Mouse (Mus musculus): ENCODE measurements around the gene Galnt17. TPM values are rescaled to one million over a fixed set of nuclear protein-coding genes. Genes with fewer than 3 reads are reported as not detected.

The Galnt17 gene
- polyA plus RNA-seq, 1 experiment from 2014 or later, result 0.29 TPM

GRCm38 (mm10) chr5:131096824-131097223 lies 211.5 kb downstream of the Galnt17 start:
- no peak overlapping the region for H3K9ac ChIP-seq (ENCODE audit: low read depth, low read length)
- 88% methylated on average over 4 of the region's 4 CpGs for WGBS
- no peak for TF ChIP-seq CTCF (IDR thresholded peaks at IDR 0.05; ENCODE audit: low read depth)
- H3K27ac ChIP-seq (ENCODE audit: low read depth, low read length), result no peak overlapping the region
- H3K27me3 ChIP-seq (replicated peaks; ENCODE audit: control insufficient read depth, insufficient read depth, low read length), result no peaks in the 10 kb centered on the region
- no peaks in the 10 kb centered on the region for H3K4me1 ChIP-seq (replicated peaks; ENCODE audit: control insufficient read depth, insufficient read depth, low read length)
- no peak overlapping the region for H3K4me2 ChIP-seq (replicated peaks; ENCODE audit: low read depth)
- no peak overlapping the region for H3K4me3 ChIP-seq (ENCODE audit: low read depth, low read length)
- H3K9me3 ChIP-seq (ENCODE audit: control insufficient read depth), result no peaks in the 10 kb centered on the region
- H3K36me3 ChIP-seq (ENCODE audit: control insufficient read depth, insufficient read depth), result no peaks in the 10 kb centered on the region
- no peak for ATAC-seq

DNA sequence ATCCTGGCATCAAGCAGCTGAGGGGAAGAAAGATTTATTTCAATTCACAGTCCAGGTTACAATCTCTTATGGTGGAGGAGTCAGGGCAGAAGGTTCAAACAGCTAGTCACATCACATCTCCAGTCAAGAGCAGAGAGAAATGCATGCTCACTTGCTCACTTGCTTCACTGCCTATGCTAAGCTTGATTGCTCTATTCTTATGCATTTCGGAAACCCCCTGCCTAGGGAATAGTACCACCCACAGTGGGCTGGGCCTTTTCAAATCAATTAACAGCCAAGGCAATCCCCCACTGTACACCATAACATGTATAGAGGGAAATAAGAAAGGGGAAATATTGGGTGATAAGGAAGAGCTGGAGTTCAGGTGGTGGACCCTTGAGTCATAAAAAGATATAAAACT lies 212.7 kb downstream of the Galnt17 start:
- H3K27ac ChIP-seq (ENCODE audit: low read depth, low read length), result no peak overlapping the region
- H3K36me3 ChIP-seq (ENCODE audit: control insufficient read depth, insufficient read depth), result no peaks in the 10 kb centered on the region
- no peak overlapping the region for H3K9ac ChIP-seq (ENCODE audit: low read depth, low read length)
- H3K4me3 ChIP-seq (ENCODE audit: low read depth, low read length), result no peak overlapping the region
- no peak for TF ChIP-seq CTCF (IDR thresholded peaks at IDR 0.05; ENCODE audit: low read depth)
- H3K9me3 ChIP-seq (ENCODE audit: control insufficient read depth), result no peaks in the 10 kb centered on the region
- 98% methylated on average over 1 of the region's 1 CpGs for whole genome bisulfite sequencing
- no peak overlapping the region for H3K4me2 ChIP-seq (replicated peaks; ENCODE audit: low read depth)
- H3K27me3 ChIP-seq (replicated peaks; ENCODE audit: control insufficient read depth, insufficient read depth, low read length), result no peaks in the 10 kb centered on the region
- no peak for ATAC-seq
- H3K4me1 ChIP-seq (replicated peaks; ENCODE audit: control insufficient read depth, insufficient read depth, low read length), result no peaks in the 10 kb centered on the region

- ATAC-seq, result no peak
- no peak for TF ChIP-seq CTCF (IDR thresholded peaks at IDR 0.05; ENCODE audit: low read depth)
Measured at GRCm38 (mm10) chr5:131094771-131095170, 213.5 kb downstream of the Galnt17 start.

DNA sequence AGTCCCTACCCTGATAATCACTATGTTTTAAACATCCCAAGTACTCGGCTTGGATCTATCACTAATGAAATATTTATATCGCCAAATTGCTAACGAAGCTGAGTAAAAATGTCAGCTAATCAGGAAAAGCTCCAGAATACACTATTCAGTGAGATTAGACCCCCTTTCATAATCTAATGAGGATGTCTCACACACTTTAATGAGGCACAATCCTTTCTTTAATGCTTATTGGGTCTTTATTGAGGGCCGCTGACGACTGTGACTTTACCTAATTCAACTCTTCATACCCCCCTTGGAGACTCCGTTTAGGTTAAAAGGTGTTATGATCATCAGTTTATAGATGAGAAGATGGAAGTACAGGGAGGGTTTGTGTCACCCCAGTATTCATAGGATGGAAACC lies 214.2 kb downstream of the Galnt17 start:
- no peaks in the 10 kb centered on the region for H3K4me1 ChIP-seq (replicated peaks; ENCODE audit: control insufficient read depth, insufficient read depth, low read length)
- no peaks in the 10 kb centered on the region for H3K36me3 ChIP-seq (ENCODE audit: control insufficient read depth, insufficient read depth)
- no peak overlapping the region for H3K27ac ChIP-seq (ENCODE audit: low read depth, low read length)
- H3K4me2 ChIP-seq (replicated peaks; ENCODE audit: low read depth), result no peak overlapping the region
- ATAC-seq, result no peak
- TF ChIP-seq CTCF (IDR thresholded peaks at IDR 0.05; ENCODE audit: low read depth), result no peak
- no peaks in the 10 kb centered on the region for H3K27me3 ChIP-seq (replicated peaks; ENCODE audit: control insufficient read depth, insufficient read depth, low read length)
- no peak overlapping the region for H3K9ac ChIP-seq (ENCODE audit: low read depth, low read length)
- no peaks in the 10 kb centered on the region for H3K9me3 ChIP-seq (ENCODE audit: control insufficient read depth)
- H3K4me3 ChIP-seq (ENCODE audit: low read depth, low read length), result no peak overlapping the region
- WGBS, result 84% methylated on average over 6 of the region's 6 CpGs

More at GRCm38 (mm10) chr5:131094771-131095170, 213.5 kb downstream of the Galnt17 start:
- Histone ChIP-seq H3K36me3 (ENCODE audit: control insufficient read depth, insufficient read depth) (no peaks in the 10 kb centered on the region), H3K9me3 (ENCODE audit: control insufficient read depth) (no peaks in the 10 kb centered on the region), H3K4me2 (replicated peaks; ENCODE audit: low read depth) (no peak overlapping the region), H3K9ac (ENCODE audit: low read depth, low read length) (no peak overlapping the region), H3K27me3 (replicated peaks; ENCODE audit: control insufficient read depth, insufficient read depth, low read length) (no peaks in the 10 kb centered on the region), H3K4me3 (ENCODE audit: low read depth, low read length) (no peak overlapping the region), H3K4me1 (replicated peaks; ENCODE audit: control insufficient read depth, insufficient read depth, low read length) (no peaks in the 10 kb centered on the region), H3K27ac (ENCODE audit: low read depth, low read length) (no peak overlapping the region)
- WGBS, result 56% methylated on average over 1 of the region's 1 CpGs

GRCm38 (mm10) chr5:131089876-131090275 lies 218.4 kb downstream of the Galnt17 start:
- no peak overlapping the region for H3K27ac ChIP-seq (ENCODE audit: low read depth, low read length)
- no peaks in the 10 kb centered on the region for H3K4me1 ChIP-seq (replicated peaks; ENCODE audit: control insufficient read depth, insufficient read depth, low read length)
- no peaks in the 10 kb centered on the region for H3K9me3 ChIP-seq (ENCODE audit: control insufficient read depth)
- no peaks in the 10 kb centered on the region for H3K36me3 ChIP-seq (ENCODE audit: control insufficient read depth, insufficient read depth)
- no peak for ATAC-seq
- no peak for TF ChIP-seq CTCF (IDR thresholded peaks at IDR 0.05; ENCODE audit: low read depth)
- H3K4me3 ChIP-seq (ENCODE audit: low read depth, low read length), result no peak overlapping the region
- H3K4me2 ChIP-seq (replicated peaks; ENCODE audit: low read depth), result no peak overlapping the region
- WGBS, result 70% methylated on average over 8 of the region's 8 CpGs
- no peak overlapping the region for H3K9ac ChIP-seq (ENCODE audit: low read depth, low read length)
- no peaks in the 10 kb centered on the region for H3K27me3 ChIP-seq (replicated peaks; ENCODE audit: control insufficient read depth, insufficient read depth, low read length)

GRCm38 (mm10) chr5:131088866-131089265 lies 219.4 kb downstream of the Galnt17 start:
- Histone ChIP-seq H3K27me3 (replicated peaks; ENCODE audit: control insufficient read depth, insufficient read depth, low read length) (no peaks in the 10 kb centered on the region), H3K4me3 (ENCODE audit: low read depth, low read length) (no peak overlapping the region), H3K27ac (ENCODE audit: low read depth, low read length) (no peak overlapping the region), H3K4me2 (replicated peaks; ENCODE audit: low read depth) (no peak overlapping the region), H3K36me3 (ENCODE audit: control insufficient read depth, insufficient read depth) (no peaks in the 10 kb centered on the region), H3K9ac (ENCODE audit: low read depth, low read length) (no peak overlapping the region), H3K9me3 (ENCODE audit: control insufficient read depth) (no peaks in the 10 kb centered on the region), H3K4me1 (replicated peaks; ENCODE audit: control insufficient read depth, insufficient read depth, low read length) (no peaks in the 10 kb centered on the region)
- WGBS, result 47% methylated on average over 11 of the region's 11 CpGs
- no peak for ATAC-seq
- no peak for TF ChIP-seq CTCF (IDR thresholded peaks at IDR 0.05; ENCODE audit: low read depth)

GRCm38 (mm10) chr5:131083072-131083657 lies 225.1 kb downstream of the Galnt17 start:
- Histone ChIP-seq H3K9me3 (ENCODE audit: control insufficient read depth) (no peaks in the 10 kb centered on the region), H3K4me2 (replicated peaks; ENCODE audit: low read depth) (no peak overlapping the region), H3K9ac (ENCODE audit: low read depth, low read length) (no peak overlapping the region), H3K36me3 (ENCODE audit: control insufficient read depth, insufficient read depth) (no peaks in the 10 kb centered on the region), H3K27me3 (replicated peaks; ENCODE audit: control insufficient read depth, insufficient read depth, low read length) (no peaks in the 10 kb centered on the region), H3K4me3 (ENCODE audit: low read depth, low read length) (no peak overlapping the region), H3K4me1 (replicated peaks; ENCODE audit: control insufficient read depth, insufficient read depth, low read length) (no peaks in the 10 kb centered on the region), H3K27ac (ENCODE audit: low read depth, low read length) (no peak overlapping the region)
- 54% methylated on average over 14 of the region's 14 CpGs for WGBS
- TF ChIP-seq CTCF (IDR thresholded peaks at IDR 0.05; ENCODE audit: low read depth), result no peak
- no peak for ATAC-seq

All from intestine, postnatal 0 days (tissue).